Mouse (Mus musculus): Measurements from ENCODE around the gene Tmem270.

GRCm38 (mm10) chr5:134941472-134942209, 35.1 kb upstream of the Tmem270 start:
- TF ChIP-seq CTCF (IDR thresholded peaks at IDR 0.05) (no peak), EP300 (IDR thresholded peaks at IDR 0.05; ENCODE audit: insufficient read depth, low read depth, low read length) (no peak), POLR2A (IDR thresholded peaks at IDR 0.05; ENCODE audit: insufficient read depth, low read depth, low read length) (no peak)

Data from heart, adult 2 months (tissue).